Mouse (Mus musculus) adrenal gland, postnatal 25 days (tissue): ENCODE measurements around the gene Adgrv1. TPM values are rescaled to one million over a fixed set of nuclear protein-coding genes. Genes with fewer than 3 reads are reported as not detected.

ENCODE experiments used
- DNase-seq: peaks from one replicate; pipeline ENCODE4 v3.0.0; 2021; ENCODE audit warnings: mixed read lengths
- total RNA-seq: library from RNA; stranded (reverse); gene quantifications from 2 replicates; pipeline ENCODE4 v1.2.3, GENCODE M21; 2021

The Adgrv1 gene
- total RNA-seq, 1 experiment from 2014 or later: 6.5 TPM

GRCm38 (mm10) chr13:81424002-81424401 is 209.0 kb downstream of the Adgrv1 start:
- DNase-seq: no peak

- no peak for DNase-seq
These were observed 225.0 kb downstream of the Adgrv1 start for GRCm38 (mm10) chr13:81407881-81408460.

- DNase-seq: no peak
These were observed 230.1 kb downstream of the Adgrv1 start for GRCm38 (mm10) chr13:81402826-81403225.

- no peak for DNase-seq
These were observed 230.8 kb downstream of the Adgrv1 start for GRCm38 (mm10) chr13:81402191-81402590.

- no peak for DNase-seq
These were observed 231.2 kb downstream of the Adgrv1 start for GRCm38 (mm10) chr13:81401742-81402141.

GRCm38 (mm10) chr13:81385597-81386362 is 247.2 kb downstream of the Adgrv1 start:
- peak; percentile 41 for DNase-seq

GRCm38 (mm10) chr13:81381835-81382234 is 251.1 kb downstream of the Adgrv1 start:
- no peak for DNase-seq

GRCm38 (mm10) chr13:81370801-81371456 is 262.0 kb downstream of the Adgrv1 start:
- peak; percentile 25 for DNase-seq

GRCm38 (mm10) chr13:81370196-81370595 is 262.8 kb downstream of the Adgrv1 start:
- no peak for DNase-seq

GRCm38 (mm10) chr13:81369564-81369963 is 263.4 kb downstream of the Adgrv1 start:
- no peak for DNase-seq

GRCm38 (mm10) chr13:81368987-81369386 is 264.0 kb downstream of the Adgrv1 start:
- no peak for DNase-seq

- no peak for DNase-seq
These were observed 265.1 kb downstream of the Adgrv1 start for GRCm38 (mm10) chr13:81367681-81368376.

GRCm38 (mm10) chr13:81360338-81360737 is 272.6 kb downstream of the Adgrv1 start:
- DNase-seq: no peak

- no peak for DNase-seq
These were observed 274.2 kb downstream of the Adgrv1 start for GRCm38 (mm10) chr13:81358766-81359165.

GRCm38 (mm10) chr13:81358365-81358764 is 274.6 kb downstream of the Adgrv1 start:
- DNase-seq: no peak

GRCm38 (mm10) chr13:81357215-81357614 is 275.7 kb downstream of the Adgrv1 start:
- no peak for DNase-seq

- no peak for DNase-seq
These were observed 278.4 kb downstream of the Adgrv1 start for GRCm38 (mm10) chr13:81354587-81354986.

- DNase-seq: no peak
These were observed 280.7 kb downstream of the Adgrv1 start for GRCm38 (mm10) chr13:81352296-81352695.

GRCm38 (mm10) chr13:81351462-81352155 is 281.3 kb downstream of the Adgrv1 start:
- no peak for DNase-seq

- no peak for DNase-seq
These were observed 285.5 kb downstream of the Adgrv1 start for GRCm38 (mm10) chr13:81347261-81347980.

GRCm38 (mm10) chr13:81342987-81343596 is 289.9 kb downstream of the Adgrv1 start:
- DNase-seq: no peak
